Mouse (Mus musculus) layer of hippocampus, adult 6 months (tissue): ENCODE results near the gene Zfp664. TPM values are rescaled to one million over a fixed set of nuclear protein-coding genes. Genes with fewer than 3 reads are reported as not detected.

Experiments used
- long read RNA-seq, 2 experiments: library from polyadenylated mRNA; unstranded; transcript quantifications; one replicate each; pipeline ENCODE4 v2.0.0; 2019 to 2020
- polyA plus RNA-seq: library from polyadenylated mRNA; unstranded; fragments of <200 nt; fragmentation: Nextera tagmentation; gene quantifications from 2 replicates; pipeline ENCODE4 v1.2.3, GENCODE M21; 2021

The Zfp664 gene
- polyA plus RNA-seq, result 39.2 and 59.6 TPM in 2 replicates
- long read RNA-seq, experiment 1, full-length matches to known transcripts, result 33 of 54 reads
- long read RNA-seq, experiment 1, partial matches to known transcripts, result 13 of 54 reads
- long read RNA-seq, experiment 1, other reads (novel, unspliced or antisense), result 8 of 54 reads
- long read RNA-seq, experiment 2, full-length matches to known transcripts, result 35 of 49 reads
- long read RNA-seq, experiment 2, partial matches to known transcripts, result 0 of 49 reads
- long read RNA-seq, experiment 2, other reads (novel, unspliced or antisense), result 14 of 49 reads

DNA sequence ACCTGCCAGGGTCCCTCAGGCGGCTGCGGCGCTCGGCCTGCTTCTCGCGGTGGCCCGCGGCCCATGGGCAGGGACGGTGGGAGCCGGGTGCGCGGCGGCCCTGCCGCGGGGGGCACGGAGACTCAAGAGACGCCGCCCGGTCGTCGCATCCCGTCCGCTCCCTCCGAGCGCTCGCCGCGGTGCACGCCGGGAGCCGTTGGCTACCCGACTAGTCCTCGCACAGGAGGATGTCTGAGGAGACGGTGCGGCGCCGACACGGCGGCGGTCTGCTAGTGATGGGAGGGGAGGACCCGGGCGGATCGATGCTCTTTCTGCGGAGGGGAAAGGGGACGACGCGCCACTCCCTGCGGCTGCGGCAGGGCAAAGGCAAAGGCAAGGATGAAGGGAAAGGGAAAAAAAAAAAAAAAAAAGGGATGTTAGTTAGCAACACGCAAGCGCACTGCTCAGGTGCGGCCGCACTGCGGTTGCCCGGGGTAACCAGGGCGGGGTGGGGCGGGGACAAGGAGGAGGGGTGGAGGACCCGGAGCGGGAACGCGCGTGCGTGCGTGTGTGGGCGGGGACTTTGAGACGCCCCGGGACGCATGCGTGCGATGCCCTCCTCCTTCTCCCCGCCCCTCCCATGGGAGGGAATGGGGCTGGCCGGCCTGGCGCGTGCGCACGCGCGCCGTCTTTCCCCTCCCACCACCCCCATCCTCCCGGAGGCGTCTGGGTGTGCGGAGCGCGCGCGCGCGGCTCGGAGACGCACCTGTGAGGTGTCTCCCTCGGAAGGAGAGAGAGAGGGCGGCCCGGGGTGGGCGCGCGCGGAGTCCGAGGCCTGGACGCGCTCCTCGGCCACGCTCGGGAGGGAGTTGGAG, at the start of gene Zfp664, which contains the start of gene Ccdc92:
Gene Zfp664 (plus strand): TSS at position 679 of the 854 bp plus-strand sequence.
Gene Ccdc92 (minus strand): TSS at position 412 of the 854 bp plus-strand sequence.

Other genes with a start within 250 kb of the Zfp664 start
- 19.3 and 25.1 TPM in 2 replicates for gene Atp6v0a2, start 234.1 kb upstream of the Zfp664 start, polyA plus RNA-seq
- 0.14 and 0.31 TPM in 2 replicates for gene Dnah10, start 137.6 kb upstream of the Zfp664 start, polyA plus RNA-seq
- gene Ccdc92, start 267 bp upstream of the Zfp664 start, polyA plus RNA-seq, result 113 and 118 TPM in 2 replicates
- gene Rflna, start 140.5 kb downstream of the Zfp664 start, polyA plus RNA-seq, result 0.40 and 0.58 TPM in 2 replicates